Mouse (Mus musculus) midbrain, embryonic 12.5 days (tissue): ENCODE results near the gene Gprin2. TPM values are rescaled to one million over a fixed set of nuclear protein-coding genes. Genes with fewer than 3 reads are reported as not detected.

Experiments used
- ATAC-seq: fragments of 200-750 bp; cut with Nextera tagmentation; 2 replicates; pipeline ENCODE4 v1.8.0; 2017; ENCODE audit warnings: low read depth, moderate TSS enrichment, moderate library complexity; ENCODE audit not compliant: low FRiP score
- H3K27ac ChIP-seq: fragments of 300-500 bp; sonication (generic); replicated peaks from 2 replicates; pipeline ENCODE4 v1.5.1; 2016; ENCODE audit warnings: mild to moderate bottlenecking
- H3K27me3 ChIP-seq: fragments of 300-500 bp; sonication (generic); 2 replicates; pipeline ENCODE4 v1.6.1; 2016; ENCODE audit warnings: mild to moderate bottlenecking
- H3K36me3 ChIP-seq: fragments of 300-500 bp; sonication (generic); 2 replicates; pipeline ENCODE4 v1.6.1; 2016
- H3K4me1 ChIP-seq: fragments of 300-500 bp; sonication (generic); 2 replicates; pipeline ENCODE4 v1.6.1; 2016
- H3K4me2 ChIP-seq: fragments of 300-500 bp; sonication (generic); replicated peaks from 2 replicates; pipeline ENCODE4 v1.6.1; 2016; ENCODE audit warnings: mild to moderate bottlenecking, moderate library complexity
- H3K4me3 ChIP-seq: fragments of 300-500 bp; sonication (generic); 2 replicates; pipeline ENCODE4 v1.5.1; 2016; ENCODE audit warnings: mild to moderate bottlenecking
- H3K9ac ChIP-seq: fragments of 300-500 bp; sonication (generic); replicated peaks from 2 replicates; pipeline ENCODE4 v1.6.1; 2016; ENCODE audit warnings: mild to moderate bottlenecking, moderate library complexity
- H3K9me3 ChIP-seq: fragments of 300-500 bp; sonication (generic); 2 replicates; pipeline ENCODE4 v1.6.1; 2016; ENCODE audit warnings: mild to moderate bottlenecking
- WGBS: fragments of 180-500 bp; shearing (Covaris S2); methylation state at CpG from one replicate; pipeline ENCODE4 v1.1.7; 2016; 5-methylcytosine and 5-hydroxymethylcytosine counted together
- polyA plus RNA-seq: library from polyadenylated mRNA; unstranded; fragments of >200 nt; fragmentation: Nextera tagmentation; extraction: Ambion mirVana; gene quantifications from 2 replicates; pipeline ENCODE4 v1.2.1, GENCODE M21; 2016

Gene Gprin2
- polyA plus RNA-seq, 1 experiment from 2014 or later: 3.5 TPM

GRCm38 (mm10) chr14:34195466-34195865 lies 6.0 kb downstream of the Gprin2 start:
- peaks cover under 1% of the 10 kb centered on the region for H3K4me1 ChIP-seq
- H3K9me3 ChIP-seq: no peaks in the 10 kb centered on the region
- no peak overlapping the region for H3K4me3 ChIP-seq
- no peak overlapping the region for H3K9ac ChIP-seq
- peaks cover 13% of the 10 kb centered on the region for H3K27me3 ChIP-seq
- H3K27ac ChIP-seq: no peak overlapping the region
- no peak overlapping the region for H3K4me2 ChIP-seq
- H3K36me3 ChIP-seq: 0 out of 2 replicates have a peak, but pooled peaks cover 4% of the 10 kb centered on the region
- WGBS: 88% methylated on average over 15 of the region's 15 CpGs
- ATAC-seq: no peak

DNA sequence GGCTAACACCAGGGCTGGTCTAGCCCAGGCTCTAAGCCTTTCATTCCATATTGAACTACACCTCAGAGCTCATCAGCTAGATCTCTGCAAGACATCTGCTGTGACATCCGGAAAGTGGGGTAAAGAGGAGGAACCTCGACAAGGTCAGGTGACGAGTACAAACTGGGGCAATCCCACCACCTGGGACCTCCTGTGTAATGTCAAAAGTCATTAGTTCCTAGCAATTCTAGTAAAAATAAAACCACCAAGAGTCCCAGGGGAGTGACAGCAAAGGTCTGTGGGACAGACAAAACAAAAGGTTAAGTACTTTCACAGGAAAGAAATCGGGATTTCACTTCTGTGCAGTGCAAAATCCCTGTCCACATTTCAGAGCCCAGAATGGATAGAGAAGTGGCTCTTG lies 7.6 kb downstream of the Gprin2 start:
- Histone ChIP-seq H3K4me2 (no peak overlapping the region), H3K9me3 (no peaks in the 10 kb centered on the region), H3K36me3 (0 out of 2 replicates have a peak, but pooled peaks cover 4% of the 10 kb centered on the region), H3K27me3 (no peaks in the 10 kb centered on the region), H3K9ac (no peak overlapping the region), H3K4me3 (no peak overlapping the region), H3K4me1 (no peaks in the 10 kb centered on the region), H3K27ac (no peak overlapping the region)
- WGBS: 69% methylated on average over 4 of the region's 4 CpGs
- ATAC-seq: no peak

- H3K4me3 ChIP-seq: no peak overlapping the region
- ATAC-seq: no peak
- no peak overlapping the region for H3K4me2 ChIP-seq
- WGBS: 77% methylated on average over 7 of the region's 7 CpGs
- H3K4me1 ChIP-seq: no peaks in the 10 kb centered on the region
- no peaks in the 10 kb centered on the region for H3K9me3 ChIP-seq
- 0 out of 2 replicates have a peak, but pooled peaks cover 4% of the 10 kb centered on the region for H3K36me3 ChIP-seq
- no peaks in the 10 kb centered on the region for H3K27me3 ChIP-seq
- H3K9ac ChIP-seq: no peak overlapping the region
- H3K27ac ChIP-seq: no peak overlapping the region
Measured at GRCm38 (mm10) chr14:34190361-34190760, 11.1 kb downstream of the Gprin2 start.

DNA sequence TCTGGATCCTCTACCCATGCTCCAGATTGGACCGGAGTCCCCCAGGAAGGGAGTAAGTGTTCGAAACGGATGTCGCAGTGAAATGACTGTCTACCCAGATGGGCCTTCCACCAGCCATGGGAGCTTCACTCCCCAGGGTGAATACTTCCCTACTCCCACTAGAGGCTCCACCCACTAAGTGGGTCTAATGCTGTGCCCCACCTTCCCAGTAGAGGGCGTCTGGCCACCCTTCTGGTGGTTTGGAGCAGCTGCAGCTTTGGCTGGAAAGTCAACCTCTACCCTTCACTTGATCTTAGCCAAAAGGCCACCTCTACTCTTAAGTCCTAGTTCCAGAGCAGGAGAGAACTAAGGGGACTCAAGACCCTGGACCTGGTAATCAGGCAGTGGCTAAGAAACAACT lies 12.8 kb downstream of the Gprin2 start:
- 65% methylated on average over 5 of the region's 5 CpGs for WGBS
- no peaks in the 10 kb centered on the region for H3K27me3 ChIP-seq
- no peaks in the 10 kb centered on the region for H3K36me3 ChIP-seq
- no peaks in the 10 kb centered on the region for H3K4me1 ChIP-seq
- no peak overlapping the region for H3K9ac ChIP-seq
- no peak overlapping the region for H3K4me3 ChIP-seq
- ATAC-seq: no peak
- H3K27ac ChIP-seq: no peak overlapping the region
- H3K9me3 ChIP-seq: no peaks in the 10 kb centered on the region
- no peak overlapping the region for H3K4me2 ChIP-seq

DNA sequence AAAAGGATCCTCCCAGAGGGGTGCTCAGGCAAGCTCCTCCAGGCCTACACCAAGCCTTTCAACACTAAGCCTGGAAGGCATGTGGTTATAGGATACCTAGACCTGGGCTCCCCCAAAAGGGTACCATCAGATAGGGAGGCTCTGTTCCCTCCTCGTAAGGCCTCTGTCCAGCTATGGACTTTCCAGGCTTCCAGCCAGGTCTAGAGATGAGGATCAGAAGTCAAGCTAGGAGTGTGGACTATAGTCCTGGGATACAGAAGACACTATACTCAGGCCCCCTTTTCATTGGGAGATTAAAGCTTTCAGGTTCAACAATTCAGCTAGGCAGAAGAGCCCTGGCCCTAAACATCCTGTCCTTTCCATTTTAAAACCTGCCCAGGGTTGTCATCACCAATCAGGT lies 18.4 kb downstream of the Gprin2 start:
- 85% methylated on average over 1 of the region's 1 CpGs for WGBS
- H3K27me3 ChIP-seq: no peaks in the 10 kb centered on the region
- no peak for ATAC-seq
- no peaks in the 10 kb centered on the region for H3K36me3 ChIP-seq
- H3K9me3 ChIP-seq: 0 out of 2 replicates have a peak, but pooled peaks cover 5% of the 10 kb centered on the region
- no peak overlapping the region for H3K27ac ChIP-seq
- H3K4me3 ChIP-seq: no peak overlapping the region
- H3K4me1 ChIP-seq: no peaks in the 10 kb centered on the region
- H3K4me2 ChIP-seq: no peak overlapping the region
- no peak overlapping the region for H3K9ac ChIP-seq

DNA sequence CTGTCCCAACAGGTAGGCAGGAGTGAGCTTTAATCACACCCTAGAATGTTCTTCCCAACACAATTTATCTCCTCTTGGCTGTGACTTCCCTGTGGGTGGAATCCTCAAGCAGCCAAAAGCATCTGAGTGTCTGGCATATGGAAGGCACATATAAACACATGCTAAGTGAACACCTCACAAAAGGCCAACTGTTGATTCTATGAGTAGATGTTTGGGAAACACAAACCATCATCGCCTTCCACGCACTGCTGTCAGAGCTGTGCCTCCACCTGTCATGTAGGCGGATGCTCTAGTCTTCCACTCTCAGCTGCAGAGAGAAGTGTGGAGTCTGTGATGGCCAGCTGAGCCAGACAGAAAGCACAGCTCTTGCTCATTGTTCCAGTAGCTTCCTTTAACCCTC lies 22.1 kb downstream of the Gprin2 start:
- Histone ChIP-seq H3K9me3 (0 out of 2 replicates have a peak, but pooled peaks cover 5% of the 10 kb centered on the region), H3K36me3 (no peaks in the 10 kb centered on the region), H3K9ac (no peak overlapping the region), H3K4me3 (no peak overlapping the region), H3K4me2 (no peak overlapping the region), H3K27me3 (no peaks in the 10 kb centered on the region), H3K4me1 (no peaks in the 10 kb centered on the region), H3K27ac (no peak overlapping the region)
- no peak for ATAC-seq
- WGBS: 94% methylated on average over 3 of the region's 3 CpGs

GRCm38 (mm10) chr14:34171107-34171506 lies 30.3 kb downstream of the Gprin2 start:
- Histone ChIP-seq H3K9me3 (no peaks in the 10 kb centered on the region), H3K4me2 (no peak overlapping the region), H3K27me3 (no peaks in the 10 kb centered on the region), H3K4me3 (no peak overlapping the region), H3K4me1 (no peaks in the 10 kb centered on the region), H3K27ac (no peak overlapping the region), H3K9ac (no peak overlapping the region), H3K36me3 (no peaks in the 10 kb centered on the region)
- no peak for ATAC-seq
- WGBS: 90% methylated on average over 3 of the region's 3 CpGs

- Histone ChIP-seq H3K9me3 (no peaks in the 10 kb centered on the region), H3K4me3 (no peak overlapping the region), H3K36me3 (no peaks in the 10 kb centered on the region), H3K9ac (no peak overlapping the region), H3K27me3 (peaks cover 12% of the 10 kb centered on the region; the same call in 1 of the 2 replicates), H3K4me1 (peaks cover 8% of the 10 kb centered on the region; the same call in 1 of the 2 replicates), H3K4me2 (no peak overlapping the region), H3K27ac (no peak overlapping the region)
- ATAC-seq: no peak
- 58% methylated on average over 12 of the region's 12 CpGs for WGBS
Measured at GRCm38 (mm10) chr14:34155752-34156151, 45.7 kb downstream of the Gprin2 start.

DNA sequence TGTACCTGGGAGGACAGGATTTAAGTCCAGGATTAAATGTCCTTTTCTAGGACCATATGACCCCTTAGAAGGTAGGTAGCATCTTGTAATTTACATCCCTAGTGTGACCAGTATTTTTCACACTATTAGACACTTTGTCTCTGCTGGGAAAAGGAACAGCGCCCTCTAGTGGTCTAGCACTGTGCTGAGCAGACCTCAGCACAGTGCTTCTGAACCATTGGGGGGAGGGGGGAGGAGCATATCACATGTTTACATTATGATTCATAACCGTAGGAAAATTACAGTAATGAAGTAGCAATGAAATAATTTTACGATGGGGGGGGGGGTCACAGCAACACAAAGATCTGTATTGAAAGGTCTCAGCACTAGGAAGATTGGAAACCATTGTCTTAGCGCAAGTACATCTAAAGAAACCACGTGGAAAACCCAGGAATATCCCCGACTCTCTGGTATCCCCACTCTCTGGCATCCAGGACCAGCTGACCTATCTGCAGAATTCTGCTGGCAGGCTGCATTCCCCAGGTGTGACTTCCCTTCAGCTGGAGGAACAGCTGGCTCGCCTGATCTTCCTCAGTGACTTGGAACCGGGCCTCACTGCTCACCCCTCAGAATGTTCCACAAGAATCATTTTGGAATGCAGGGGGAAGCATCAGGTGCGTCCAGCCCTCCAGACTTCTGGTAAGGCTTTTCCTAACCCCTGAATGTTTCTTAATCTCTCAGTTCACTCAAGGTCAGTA lies 46.7 kb downstream of the Gprin2 start:
- H3K27me3 ChIP-seq: peaks cover 12% of the 10 kb centered on the region; the same call in 1 of the 2 replicates
- H3K27ac ChIP-seq: no peak overlapping the region
- ATAC-seq: peak; percentile 73

DNA sequence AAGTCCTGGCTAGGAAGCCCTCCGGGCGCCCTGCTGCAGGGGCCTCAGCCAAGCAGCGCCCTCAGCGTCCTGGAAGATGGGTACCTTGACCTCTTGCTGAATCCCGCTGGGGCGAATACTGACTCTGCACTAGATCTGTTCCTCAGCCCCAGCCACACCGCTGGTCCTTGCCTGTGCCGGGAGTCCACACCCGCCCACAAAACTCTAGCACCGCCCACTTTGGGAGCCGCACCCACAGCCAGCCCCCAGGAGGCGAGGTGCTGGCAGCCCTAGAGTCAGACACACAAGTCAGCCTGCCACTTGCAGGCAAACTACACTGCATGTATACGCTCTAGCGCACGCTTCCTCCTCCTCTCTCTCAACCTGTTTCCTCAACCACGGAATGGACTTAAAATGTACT lies 49.1 kb downstream of the Gprin2 start, which contains the start of gene Npy4r:
Gene Npy4r, minus strand, starts transcription at position 148 of the 400 bp plus-strand sequence.
- H3K9ac ChIP-seq: no peak within 1 kb of the TSS
- H3K4me3 ChIP-seq: no peak within 1 kb of the TSS
- WGBS: 21% methylated on average over 16 of the region's 16 CpGs
- H3K27me3 ChIP-seq: peaks cover 12% of the 10 kb centered on the region; the same call in 1 of the 2 replicates
- H3K9me3 ChIP-seq: no peaks in the 10 kb centered on the region
- ATAC-seq: no peak
- no peak within 1 kb of the TSS for H3K27ac ChIP-seq
- peaks cover 8% of the 10 kb centered on the region; the same call in 1 of the 2 replicates for H3K4me1 ChIP-seq
- peak within 1 kb of the TSS; percentile 21 for H3K4me2 ChIP-seq
- no peaks in the 10 kb centered on the region for H3K36me3 ChIP-seq

More for the DNA sequence above, 46.7 kb downstream of the Gprin2 start:
- WGBS: 65% methylated on average over 9 of the region's 9 CpGs
- Histone ChIP-seq H3K9ac (no peak overlapping the region), H3K9me3 (no peaks in the 10 kb centered on the region), H3K4me2 (no peak overlapping the region), H3K36me3 (no peaks in the 10 kb centered on the region), H3K4me1 (peaks cover 8% of the 10 kb centered on the region; the same call in 1 of the 2 replicates), H3K4me3 (no peak overlapping the region)

- Histone ChIP-seq H3K36me3 (no peaks in the 10 kb centered on the region), H3K9me3 (no peaks in the 10 kb centered on the region), H3K27me3 (no peaks in the 10 kb centered on the region), H3K27ac (no peak overlapping the region), H3K9ac (no peak overlapping the region), H3K4me3 (no peak overlapping the region), H3K4me1 (no peaks in the 10 kb centered on the region; the same call in 1 of the 2 replicates), H3K4me2 (no peak overlapping the region)
- ATAC-seq: no peak
- WGBS: 93% methylated on average over 10 of the region's 10 CpGs
Measured at GRCm38 (mm10) chr14:34142915-34143314, 58.5 kb downstream of the Gprin2 start.

- H3K9ac ChIP-seq: no peak overlapping the region
- no peaks in the 10 kb centered on the region for H3K9me3 ChIP-seq
- H3K4me2 ChIP-seq: no peak overlapping the region
- H3K27me3 ChIP-seq: no peaks in the 10 kb centered on the region
- H3K27ac ChIP-seq: no peak overlapping the region
- H3K4me1 ChIP-seq: no peaks in the 10 kb centered on the region; the same call in 1 of the 2 replicates
- no peaks in the 10 kb centered on the region for H3K36me3 ChIP-seq
- no peak overlapping the region for H3K4me3 ChIP-seq
- WGBS: 78% methylated on average over 1 of the region's 1 CpGs
- no peak for ATAC-seq
Measured at GRCm38 (mm10) chr14:34142316-34142715, 59.1 kb downstream of the Gprin2 start.
